Mouse (Mus musculus): Measurements from ENCODE around the gene Slc5a7. TPM values are rescaled to one million over a fixed set of nuclear protein-coding genes. Genes with fewer than 3 reads are reported as not detected.

Slc5a7 gene
- polyA plus RNA-seq (2014; fragmentation: Nextera tagmentation; extraction: Ambion mirVana) = 4.2 and 5.5 TPM in 2 replicates

GRCm38 (mm10) chr17:54298934-54299333, at the start of gene Slc5a7:
Gene Slc5a7 (minus strand): TSS chr17:54299034.
- DNase-seq (ENCODE audit: low spot score) (no peak), ATAC-seq (ENCODE audit: insufficient read depth, low FRiP score, low TSS enrichment) (peak; percentile 31; the same call in 1 of the 2 replicates)
- H3K36me3 ChIP-seq (ENCODE audit: control insufficient read depth, insufficient read depth, low read length) = no peaks in the 10 kb centered on the region
- peak within 1 kb of the TSS; percentile 46 for H3K9ac ChIP-seq (ENCODE audit: low read length)
- no peaks in the 10 kb centered on the region for H3K9me3 ChIP-seq (ENCODE audit: control insufficient read depth, low read length)
- no peak within 1 kb of the TSS for H3K27ac ChIP-seq (ENCODE audit: low read depth, low read length)
- peak within 1 kb of the TSS; percentile 37 for H3K4me3 ChIP-seq (ENCODE audit: low read depth, low read length)
- 45% methylated on average over 1 of the region's 1 CpGs for WGBS
- H3K27me3 ChIP-seq (ENCODE audit: control insufficient read depth, insufficient read depth, low read length) = no peaks in the 10 kb centered on the region
- peak within 1 kb of the TSS; percentile 64 for H3K4me2 ChIP-seq (ENCODE audit: low read depth)
- H3K4me1 ChIP-seq (ENCODE audit: control insufficient read depth, insufficient read depth, low read length) = no peaks in the 10 kb centered on the region

- no peak overlapping the region for H3K4me2 ChIP-seq (ENCODE audit: low read depth)
Measured at GRCm38 (mm10) chr17:54347672-54348071, 48.8 kb upstream of the Slc5a7 start.

GRCm38 (mm10) chr17:54343395-54343794, 44.6 kb upstream of the Slc5a7 start:
- Histone ChIP-seq H3K9me3 (ENCODE audit: control insufficient read depth, low read length) (no peaks in the 10 kb centered on the region), H3K4me1 (ENCODE audit: control insufficient read depth, insufficient read depth, low read length) (no peaks in the 10 kb centered on the region), H3K36me3 (ENCODE audit: control insufficient read depth, insufficient read depth, low read length) (no peaks in the 10 kb centered on the region), H3K27ac (ENCODE audit: low read depth, low read length) (no peak overlapping the region), H3K4me2 (ENCODE audit: low read depth) (no peak overlapping the region), H3K27me3 (ENCODE audit: control insufficient read depth, insufficient read depth, low read length) (no peaks in the 10 kb centered on the region), H3K4me3 (ENCODE audit: low read depth, low read length) (no peak overlapping the region), H3K9ac (ENCODE audit: low read length) (no peak overlapping the region)
- no peak for DNase-seq (ENCODE audit: low spot score)
- 23% methylated on average over 4 of the region's 4 CpGs for WGBS
- ATAC-seq (ENCODE audit: insufficient read depth, low FRiP score, low TSS enrichment) = no peak

More at GRCm38 (mm10) chr17:54347672-54348071, 48.8 kb upstream of the Slc5a7 start:
- 85% methylated on average over 8 of the region's 8 CpGs for WGBS
- Histone ChIP-seq H3K9ac (ENCODE audit: low read length) (no peak overlapping the region), H3K27me3 (ENCODE audit: control insufficient read depth, insufficient read depth, low read length) (no peaks in the 10 kb centered on the region), H3K27ac (ENCODE audit: low read depth, low read length) (no peak overlapping the region), H3K4me3 (ENCODE audit: low read depth, low read length) (no peak overlapping the region), H3K36me3 (ENCODE audit: control insufficient read depth, insufficient read depth, low read length) (no peaks in the 10 kb centered on the region), H3K4me1 (ENCODE audit: control insufficient read depth, insufficient read depth, low read length) (no peaks in the 10 kb centered on the region), H3K9me3 (ENCODE audit: control insufficient read depth, low read length) (no peaks in the 10 kb centered on the region)
- DNase-seq (ENCODE audit: low spot score) (no peak), ATAC-seq (ENCODE audit: insufficient read depth, low FRiP score, low TSS enrichment) (no peak)

GRCm38 (mm10) chr17:54298232-54298924, 456 bp downstream of the Slc5a7 start:
- Histone ChIP-seq H3K27me3 (ENCODE audit: control insufficient read depth, insufficient read depth, low read length) (no peaks in the 10 kb centered on the region), H3K27ac (ENCODE audit: low read depth, low read length) (no peak overlapping the region), H3K9me3 (ENCODE audit: control insufficient read depth, low read length) (no peaks in the 10 kb centered on the region), H3K4me3 (ENCODE audit: low read depth, low read length) (peak overlapping the region; percentile 37), H3K4me2 (ENCODE audit: low read depth) (peak overlapping the region; percentile 64), H3K36me3 (ENCODE audit: control insufficient read depth, insufficient read depth, low read length) (no peaks in the 10 kb centered on the region), H3K9ac (ENCODE audit: low read length) (peak overlapping the region; percentile 46), H3K4me1 (ENCODE audit: control insufficient read depth, insufficient read depth, low read length) (no peaks in the 10 kb centered on the region)
- WGBS = 2% methylated on average over 37 of the region's 37 CpGs
- DNase-seq (ENCODE audit: low spot score) (peak; percentile 53), ATAC-seq (ENCODE audit: insufficient read depth, low FRiP score, low TSS enrichment) (peak; percentile 69)

GRCm38 (mm10) chr17:54250783-54251182, 48.1 kb downstream of the Slc5a7 start:
- Histone ChIP-seq H3K36me3 (ENCODE audit: control insufficient read depth, insufficient read depth, low read length) (no peaks in the 10 kb centered on the region), H3K4me3 (ENCODE audit: low read depth, low read length) (no peak overlapping the region), H3K4me2 (ENCODE audit: low read depth) (no peak overlapping the region), H3K9me3 (ENCODE audit: control insufficient read depth, low read length) (no peaks in the 10 kb centered on the region), H3K27ac (ENCODE audit: low read depth, low read length) (no peak overlapping the region), H3K4me1 (ENCODE audit: control insufficient read depth, insufficient read depth, low read length) (no peaks in the 10 kb centered on the region), H3K27me3 (ENCODE audit: control insufficient read depth, insufficient read depth, low read length) (no peaks in the 10 kb centered on the region), H3K9ac (ENCODE audit: low read length) (no peak overlapping the region)
- no peak for DNase-seq (ENCODE audit: low spot score)
- ATAC-seq (ENCODE audit: insufficient read depth, low FRiP score, low TSS enrichment) = no peak

GRCm38 (mm10) chr17:54243650-54244300, 55.1 kb downstream of the Slc5a7 start:
- H3K27me3 ChIP-seq (ENCODE audit: control insufficient read depth, insufficient read depth, low read length) = no peaks in the 10 kb centered on the region
- H3K9me3 ChIP-seq (ENCODE audit: control insufficient read depth, low read length) = no peaks in the 10 kb centered on the region
- no peaks in the 10 kb centered on the region for H3K4me1 ChIP-seq (ENCODE audit: control insufficient read depth, insufficient read depth, low read length)
- no peak overlapping the region for H3K27ac ChIP-seq (ENCODE audit: low read depth, low read length)
- DNase-seq (ENCODE audit: low spot score) (no peak), ATAC-seq (ENCODE audit: insufficient read depth, low FRiP score, low TSS enrichment) (no peak)
- H3K36me3 ChIP-seq (ENCODE audit: control insufficient read depth, insufficient read depth, low read length) = no peaks in the 10 kb centered on the region
- no peak overlapping the region for H3K4me2 ChIP-seq (ENCODE audit: low read depth)
- H3K9ac ChIP-seq (ENCODE audit: low read length) = no peak overlapping the region
- H3K4me3 ChIP-seq (ENCODE audit: low read depth, low read length) = no peak overlapping the region

- no peaks in the 10 kb centered on the region for H3K4me1 ChIP-seq (ENCODE audit: control insufficient read depth, insufficient read depth, low read length)
- H3K27ac ChIP-seq (ENCODE audit: low read depth, low read length) = no peak overlapping the region
- no peaks in the 10 kb centered on the region for H3K36me3 ChIP-seq (ENCODE audit: control insufficient read depth, insufficient read depth, low read length)
- H3K4me2 ChIP-seq (ENCODE audit: low read depth) = no peak overlapping the region
- no peak overlapping the region for H3K9ac ChIP-seq (ENCODE audit: low read length)
- no peak for ATAC-seq (ENCODE audit: insufficient read depth, low FRiP score, low TSS enrichment)
- H3K27me3 ChIP-seq (ENCODE audit: control insufficient read depth, insufficient read depth, low read length) = no peaks in the 10 kb centered on the region
- no peaks in the 10 kb centered on the region for H3K9me3 ChIP-seq (ENCODE audit: control insufficient read depth, low read length)
- 77% methylated on average over 8 of the region's 8 CpGs for WGBS
- no peak for DNase-seq (ENCODE audit: low spot score)
- no peak overlapping the region for H3K4me3 ChIP-seq (ENCODE audit: low read depth, low read length)
Measured at GRCm38 (mm10) chr17:54239435-54239834, 59.4 kb downstream of the Slc5a7 start.

All from neural tube, embryonic 11.5 days (tissue).